Mouse (Mus musculus): ENCODE measurements around the gene Slc22a14. TPM values are rescaled to one million over a fixed set of nuclear protein-coding genes. Genes with fewer than 3 reads are reported as not detected.

Slc22a14 gene
- polyA plus RNA-seq, 1 experiment from 2014 or later, result 0.09 TPM

DNA sequence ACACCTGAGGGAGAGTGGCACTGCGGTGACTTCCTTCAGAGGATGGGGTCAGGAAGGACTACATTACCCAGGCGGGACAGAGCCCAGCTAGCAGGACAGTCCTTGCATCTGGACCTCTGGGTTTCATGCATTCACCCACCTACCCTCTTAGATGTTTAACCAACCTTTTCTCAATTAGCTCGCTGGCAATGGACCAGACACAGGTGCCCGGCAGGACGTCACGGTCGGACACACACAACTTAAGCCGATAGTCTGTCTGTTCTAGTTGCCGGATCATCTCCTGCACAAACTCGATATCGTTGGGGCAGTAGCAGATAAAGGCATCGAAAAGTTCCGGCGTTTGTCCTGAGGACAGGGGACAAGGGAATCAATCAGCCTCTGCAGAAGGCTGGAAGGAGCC, 27.5 kb downstream of the Slc22a14 start:
- no peak overlapping the region for H3K4me2 ChIP-seq (replicated peaks)
- H3K4me3 ChIP-seq, result no peak overlapping the region
- no peak overlapping the region for H3K9ac ChIP-seq
- H3K27ac ChIP-seq, result no peak overlapping the region
- no peaks in the 10 kb centered on the region for H3K27me3 ChIP-seq
- H3K9me3 ChIP-seq, result no peaks in the 10 kb centered on the region
- no peak for ATAC-seq (ENCODE audit: low FRiP score, low read depth)
- H3K4me1 ChIP-seq, result peaks cover 24% of the 10 kb centered on the region
- no peaks in the 10 kb centered on the region; the same call in none of the 2 replicates for H3K36me3 ChIP-seq
- 89% methylated on average over 14 of the region's 14 CpGs for WGBS

DNA sequence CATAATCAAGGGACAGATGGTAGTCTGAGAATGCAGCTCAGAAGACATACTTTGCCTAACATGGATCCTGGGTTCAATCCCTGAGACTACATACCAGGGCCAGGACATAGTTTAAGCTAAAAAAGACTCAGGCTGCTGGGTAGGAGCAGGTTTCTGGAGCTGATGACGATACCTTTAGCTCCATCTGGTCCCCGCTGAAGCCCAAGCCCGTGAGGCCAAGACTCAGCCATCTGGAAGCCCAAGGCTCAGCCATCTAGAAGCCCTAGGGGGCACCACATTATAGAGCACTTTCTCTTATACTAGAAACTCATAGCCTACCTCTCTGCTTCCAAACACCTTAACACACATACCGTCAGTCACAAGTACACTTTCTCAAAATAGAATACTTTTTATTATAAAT, 29.8 kb downstream of the Slc22a14 start:
- WGBS, result 82% methylated on average over 4 of the region's 4 CpGs

DNA sequence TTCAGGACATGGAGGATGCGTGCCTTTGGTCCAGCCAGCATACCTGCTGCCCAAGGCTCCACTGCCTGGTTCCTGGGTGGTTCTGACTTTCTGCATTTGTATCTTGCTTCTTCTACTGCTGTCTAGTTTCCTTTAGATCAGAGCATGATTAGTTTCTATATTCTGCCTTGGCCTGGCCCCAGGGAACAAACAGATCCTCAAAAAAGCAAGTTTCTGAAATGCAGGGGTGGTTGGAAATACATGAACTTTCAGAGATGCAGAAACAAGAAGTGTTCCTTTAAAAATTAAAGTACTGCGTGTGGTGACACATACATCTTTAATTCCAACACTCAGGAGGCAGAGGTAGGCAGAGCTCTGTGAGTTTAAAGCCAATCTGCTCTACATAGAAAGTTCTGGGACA, 30.5 kb downstream of the Slc22a14 start:
- H3K27me3 ChIP-seq, result no peaks in the 10 kb centered on the region
- 78% methylated on average over 2 of the region's 2 CpGs for WGBS
- ATAC-seq (ENCODE audit: low FRiP score, low read depth), result no peak
- H3K4me3 ChIP-seq, result no peak overlapping the region
- H3K4me2 ChIP-seq (replicated peaks), result no peak overlapping the region
- H3K4me1 ChIP-seq, result 0 out of 2 replicates have a peak, but pooled peaks cover 8% of the 10 kb centered on the region
- no peaks in the 10 kb centered on the region for H3K9me3 ChIP-seq
- no peak overlapping the region for H3K27ac ChIP-seq
- no peaks in the 10 kb centered on the region; the same call in 1 of the 2 replicates for H3K36me3 ChIP-seq
- H3K9ac ChIP-seq, result no peak overlapping the region

More for the DNA sequence above, 29.8 kb downstream of the Slc22a14 start:
- Histone ChIP-seq H3K9me3 (no peaks in the 10 kb centered on the region), H3K27me3 (no peaks in the 10 kb centered on the region), H3K9ac (no peak overlapping the region), H3K4me2 (replicated peaks) (no peak overlapping the region), H3K27ac (no peak overlapping the region), H3K36me3 (no peaks in the 10 kb centered on the region; the same call in 1 of the 2 replicates), H3K4me3 (no peak overlapping the region), H3K4me1 (peaks cover 13% of the 10 kb centered on the region)
- no peak for ATAC-seq (ENCODE audit: low FRiP score, low read depth)

DNA sequence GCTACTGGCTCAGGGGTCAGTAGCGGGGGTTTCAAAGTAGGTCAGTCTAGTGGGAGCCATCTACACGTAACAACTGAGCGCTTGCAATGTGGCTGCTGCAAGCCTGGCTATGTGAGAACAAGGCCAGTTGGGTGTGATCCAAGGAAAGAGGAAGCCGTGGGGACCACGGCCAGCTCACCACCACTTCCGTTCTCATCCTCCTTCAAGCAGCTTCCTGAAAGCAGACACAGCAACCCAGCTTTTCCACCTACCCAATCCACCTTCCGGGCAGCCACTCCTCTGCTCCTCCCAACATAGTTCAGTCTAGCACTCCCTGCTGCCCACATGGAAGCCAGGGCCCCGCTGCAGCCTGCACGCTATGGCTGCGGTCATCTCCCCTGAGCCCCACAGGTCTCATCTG, 31.0 kb downstream of the Slc22a14 start:
- Histone ChIP-seq H3K4me3 (no peak overlapping the region), H3K27ac (no peak overlapping the region), H3K9ac (no peak overlapping the region), H3K27me3 (no peaks in the 10 kb centered on the region), H3K36me3 (no peaks in the 10 kb centered on the region; the same call in 1 of the 2 replicates), H3K4me2 (replicated peaks) (no peak overlapping the region), H3K9me3 (no peaks in the 10 kb centered on the region), H3K4me1 (0 out of 2 replicates have a peak, but pooled peaks cover 4% of the 10 kb centered on the region)
- WGBS, result 57% methylated on average over 10 of the region's 10 CpGs
- no peak for ATAC-seq (ENCODE audit: low FRiP score, low read depth)

- no peak overlapping the region for H3K4me3 ChIP-seq
- H3K36me3 ChIP-seq, result no peaks in the 10 kb centered on the region
- H3K27me3 ChIP-seq, result no peaks in the 10 kb centered on the region
- H3K27ac ChIP-seq, result no peak overlapping the region
- no peak overlapping the region for H3K4me2 ChIP-seq (replicated peaks)
- WGBS, result 87% methylated on average over 15 of the region's 15 CpGs
- no peak for ATAC-seq (ENCODE audit: low FRiP score, low read depth)
- no peaks in the 10 kb centered on the region for H3K9me3 ChIP-seq
- H3K4me1 ChIP-seq, result no peaks in the 10 kb centered on the region
- no peak overlapping the region for H3K9ac ChIP-seq
Measured at GRCm38 (mm10) chr9:119330186-119330963, 35.0 kb downstream of the Slc22a14 start.

GRCm38 (mm10) chr9:119328488-119328887, 36.9 kb downstream of the Slc22a14 start:
- Histone ChIP-seq H3K9me3 (no peaks in the 10 kb centered on the region), H3K9ac (no peak overlapping the region), H3K36me3 (no peaks in the 10 kb centered on the region), H3K4me2 (replicated peaks) (no peak overlapping the region), H3K4me1 (no peaks in the 10 kb centered on the region), H3K27me3 (no peaks in the 10 kb centered on the region), H3K4me3 (no peak overlapping the region), H3K27ac (no peak overlapping the region)
- ATAC-seq (ENCODE audit: low FRiP score, low read depth), result no peak
- WGBS, result 85% methylated on average over 3 of the region's 3 CpGs

DNA sequence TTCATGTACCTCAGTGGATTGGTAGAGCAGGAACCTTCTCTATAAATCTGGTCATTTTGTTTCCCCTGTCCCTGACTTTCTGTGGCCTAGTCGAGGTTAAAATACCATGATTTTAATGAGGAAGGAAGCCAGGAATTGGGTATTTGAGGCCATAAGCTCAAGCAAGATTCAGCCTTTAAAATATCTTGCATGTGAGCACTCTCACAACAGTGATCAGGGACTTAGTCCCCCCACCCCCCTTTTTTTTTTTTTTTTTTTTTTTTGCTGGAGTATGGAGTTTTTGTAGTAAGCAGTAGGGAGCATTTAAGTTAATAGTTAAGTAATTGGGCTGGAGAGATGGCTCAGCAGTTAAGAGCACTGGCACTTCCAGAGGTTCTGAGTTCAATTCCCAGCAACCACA, 41.2 kb downstream of the Slc22a14 start:
- Histone ChIP-seq H3K9ac (no peak overlapping the region), H3K36me3 (no peaks in the 10 kb centered on the region), H3K4me1 (peaks cover 20% of the 10 kb centered on the region), H3K9me3 (no peaks in the 10 kb centered on the region), H3K4me2 (replicated peaks) (no peak overlapping the region), H3K27me3 (no peaks in the 10 kb centered on the region), H3K27ac (no peak overlapping the region), H3K4me3 (no peak overlapping the region)
- 56% methylated on average over 1 of the region's 1 CpGs for WGBS
- no peak for ATAC-seq (ENCODE audit: low FRiP score, low read depth)

DNA sequence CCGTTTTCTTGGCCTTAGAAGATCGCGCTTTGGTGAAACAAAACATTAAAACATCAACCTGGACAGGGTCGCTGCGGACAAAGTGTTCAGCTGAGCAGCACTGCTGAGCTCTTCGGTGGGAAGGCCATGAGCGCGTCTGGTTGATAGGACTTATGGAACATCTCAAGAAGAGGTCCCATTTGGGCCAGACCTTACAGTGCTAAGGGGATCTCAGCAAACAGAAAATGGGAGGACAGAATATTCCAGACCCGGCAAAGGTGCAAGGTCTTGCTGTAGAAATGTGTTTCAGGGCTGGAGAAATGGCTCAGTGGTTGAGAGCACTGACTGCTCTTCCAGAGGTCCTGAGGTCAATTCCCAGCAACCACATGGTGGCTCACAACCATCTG, 42.1 kb downstream of the Slc22a14 start:
- H3K27ac ChIP-seq, result peak overlapping the region; percentile 81
- no peaks in the 10 kb centered on the region for H3K9me3 ChIP-seq
- peaks cover 20% of the 10 kb centered on the region for H3K4me1 ChIP-seq
- WGBS, result 10% methylated on average over 9 of the region's 9 CpGs
- H3K4me2 ChIP-seq (replicated peaks), result peak overlapping the region; percentile 99
- H3K36me3 ChIP-seq, result no peaks in the 10 kb centered on the region
- H3K4me3 ChIP-seq, result peak overlapping the region; percentile 90
- H3K27me3 ChIP-seq, result no peaks in the 10 kb centered on the region
- ATAC-seq (ENCODE audit: low FRiP score, low read depth), result no peak
- peak overlapping the region; percentile 70 for H3K9ac ChIP-seq

DNA sequence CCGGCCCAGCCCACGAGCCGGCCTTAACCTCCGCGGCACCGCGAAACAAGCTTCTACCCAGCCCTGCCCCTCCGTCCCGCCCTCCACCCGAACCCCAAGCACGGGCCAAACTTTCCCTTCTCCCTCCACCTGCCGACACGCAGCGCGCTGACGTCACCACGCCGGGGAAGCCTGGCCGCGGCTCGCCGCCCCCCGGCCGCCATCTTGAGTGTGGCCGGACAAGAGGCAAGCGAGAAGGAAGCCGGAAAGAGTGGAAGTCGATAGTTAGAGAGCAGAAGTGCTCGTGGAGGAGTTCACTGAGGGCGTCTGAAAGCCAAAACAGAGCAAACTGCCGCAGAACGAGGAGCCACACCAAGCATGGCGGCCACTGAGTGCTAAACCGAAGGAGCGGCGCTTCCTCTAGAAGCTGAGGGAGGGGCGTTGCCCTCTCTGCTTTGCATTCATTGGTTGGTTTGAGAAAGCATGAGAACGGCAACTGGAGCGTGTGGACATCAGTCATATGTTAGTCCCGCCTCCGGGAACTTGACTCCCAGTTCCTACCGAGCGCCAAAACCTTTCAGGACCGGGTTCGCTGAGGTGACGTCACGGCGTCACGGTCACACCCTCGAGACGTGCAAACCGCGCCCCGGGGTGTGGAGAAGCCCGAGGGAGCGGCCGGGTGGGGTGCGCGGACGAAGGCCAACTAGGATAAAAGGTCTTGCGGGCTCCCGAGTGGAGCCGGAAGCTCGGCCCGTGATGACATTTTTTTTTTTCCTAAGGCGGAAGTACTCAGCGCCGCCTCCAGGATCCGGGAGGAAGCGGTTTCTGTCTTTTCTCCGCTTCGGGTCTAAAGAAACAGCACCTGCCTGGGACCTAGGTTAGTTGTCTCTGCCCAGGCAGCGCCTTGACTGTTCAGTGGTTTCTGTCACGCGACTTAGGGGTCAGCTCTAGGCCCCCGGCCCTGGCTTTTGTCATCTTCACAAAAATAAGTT, 42.8 kb downstream of the Slc22a14 start, which contains the start of gene Oxsr1:
Gene Oxsr1, minus strand, starts transcription at position 139 of the 971 bp plus-strand sequence.
- Histone ChIP-seq H3K4me3 (peak within 1 kb of the TSS; percentile 90), H3K27ac (peak within 1 kb of the TSS; percentile 81), H3K36me3 (no peaks in the 10 kb centered on the region), H3K4me1 (peaks cover 20% of the 10 kb centered on the region), H3K9me3 (no peaks in the 10 kb centered on the region), H3K27me3 (no peaks in the 10 kb centered on the region), H3K9ac (peak within 1 kb of the TSS; percentile 87), H3K4me2 (replicated peaks) (peak within 1 kb of the TSS; percentile 99)
- WGBS, result under 1% methylated on average over 72 of the region's 76 CpGs
- ATAC-seq (ENCODE audit: low FRiP score, low read depth), result peak; percentile 98

GRCm38 (mm10) chr9:119321392-119322229, 43.7 kb downstream of the Slc22a14 start:
- ATAC-seq (ENCODE audit: low FRiP score, low read depth), result peak; percentile 17; the same call in 1 of the 2 replicates
- Histone ChIP-seq H3K27me3 (no peaks in the 10 kb centered on the region), H3K4me3 (peak overlapping the region; percentile 90), H3K9ac (peak overlapping the region; percentile 87), H3K4me2 (replicated peaks) (peak overlapping the region; percentile 99), H3K4me1 (peaks cover 20% of the 10 kb centered on the region), H3K27ac (peak overlapping the region; percentile 81), H3K36me3 (no peaks in the 10 kb centered on the region), H3K9me3 (no peaks in the 10 kb centered on the region)
- under 1% methylated on average over 59 of the region's 59 CpGs for WGBS

DNA sequence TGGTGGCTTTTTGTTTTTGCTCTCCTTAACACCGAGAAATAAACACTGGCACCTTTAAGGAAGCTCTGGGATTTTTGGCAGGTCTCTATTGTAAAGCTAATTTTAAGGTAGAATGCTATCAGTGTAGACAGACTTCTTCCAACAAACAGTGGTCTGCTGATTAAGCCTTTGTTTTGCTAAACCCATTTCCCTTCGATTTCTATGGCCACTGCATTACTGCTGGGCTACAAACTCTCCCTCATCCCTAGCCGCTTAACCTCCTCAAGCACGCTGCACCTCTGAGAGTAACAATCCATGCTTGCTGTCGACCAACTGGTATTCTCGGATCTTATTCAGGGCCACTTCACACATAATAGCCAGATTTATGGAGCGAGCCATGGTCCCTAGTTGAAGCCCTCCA, 44.4 kb downstream of the Slc22a14 start:
- Histone ChIP-seq H3K27me3 (no peaks in the 10 kb centered on the region), H3K9ac (peak overlapping the region; percentile 87), H3K4me2 (replicated peaks) (peak overlapping the region; percentile 99), H3K27ac (no peak overlapping the region), H3K9me3 (no peaks in the 10 kb centered on the region), H3K36me3 (no peaks in the 10 kb centered on the region), H3K4me3 (peak overlapping the region; percentile 90), H3K4me1 (peaks cover 20% of the 10 kb centered on the region)
- no peak for ATAC-seq (ENCODE audit: low FRiP score, low read depth)
- 14% methylated on average over 7 of the region's 7 CpGs for WGBS

Data from limb, embryonic 13.5 days (tissue).